ENCODE assay signal across 9 mouse cellular contexts in the genomic region with DNA sequence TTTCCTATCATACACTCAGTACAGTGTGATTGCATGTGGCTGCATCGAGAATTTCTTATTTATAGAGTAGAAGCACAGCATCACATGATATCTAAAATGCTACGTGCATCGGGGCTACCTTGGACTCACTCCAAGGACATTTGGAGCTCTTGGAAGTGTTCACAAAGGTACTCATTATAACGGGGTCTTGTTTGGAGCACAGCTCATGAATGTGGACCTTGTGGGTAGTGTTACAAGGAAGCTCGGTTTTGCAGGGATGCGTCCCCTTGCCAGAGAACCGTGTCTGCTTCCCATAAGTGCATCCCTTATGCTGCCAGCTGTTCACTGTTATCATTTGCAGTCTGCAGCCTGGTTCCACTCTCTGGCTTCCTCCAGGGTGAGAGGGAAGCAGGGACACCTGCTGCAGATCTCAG.
A peak's percentile ranks its signal among the peaks of the same experiment; 100 is the strongest.
DNase-seq lines count a peak whose midpoint lies in the region; ATAC-seq and TF ChIP-seq lines count a peak whose summit lies in the region.
"Had no signal": no experiment of that assay in that cellular context is flagged by ENCODE, and none has a peak within 500 bp of the region (broad histone marks: within the 10 kb centered on the region; RNA-seq: fewer than 3 reads in every experiment).

No protein-coding gene starts in this region.

- H3K4me1 ChIP-seq in forebrain, embryonic 12.5 days, result peaks cover 5% of the 10 kb centered on the region; the same call in 1 of the 2 replicates
- no peaks in the 10 kb centered on the region for H3K4me1 ChIP-seq in forebrain, embryonic 11.5 days (replicated peaks; ENCODE audit: control insufficient read depth, insufficient read depth, low read length)
- H3K4me1 ChIP-seq in forebrain, embryonic 14.5 days (ENCODE audit: control insufficient read depth, insufficient read depth, low read length), result peaks cover 8% of the 10 kb centered on the region
- H3K4me1 ChIP-seq in midbrain, postnatal 0 days (ENCODE audit: insufficient read depth, low read length), result no peaks in the 10 kb centered on the region
- H3K4me1 ChIP-seq: liver, embryonic 13.5 days had no signal

- no peak overlapping the region for H3ac ChIP-seq in C2C12 (ENCODE audit: control insufficient read depth, insufficient read length, low read depth)

- H3K4me3 ChIP-seq in forebrain, embryonic 12.5 days (replicated peaks), result no peak overlapping the region
- no peak overlapping the region for H3K4me3 ChIP-seq in forebrain, embryonic 11.5 days (ENCODE audit: low read depth, low read length)
- no peak overlapping the region for H3K4me3 ChIP-seq in C2C12 (ENCODE audit: insufficient read depth, poor library complexity, severe bottlenecking)
- H3K4me3 ChIP-seq in forebrain, embryonic 14.5 days (ENCODE audit: low read depth, low read length), result no peak overlapping the region
- 0 out of 2 replicates have a peak overlapping the region, but pooled peaks have one; percentile 3 for H3K4me3 ChIP-seq in midbrain, postnatal 0 days (ENCODE audit: low read depth, low read length)
- H3K4me3 ChIP-seq: liver, embryonic 13.5 days had no signal

- WGBS in forebrain, embryonic 12.5 days, result 62% methylated on average over 7 of the region's 7 CpGs
- WGBS in forebrain, embryonic 11.5 days, result 64% methylated on average over 7 of the region's 7 CpGs
- WGBS in forebrain, embryonic 14.5 days, result 20% methylated on average over 7 of the region's 7 CpGs
- WGBS in midbrain, postnatal 0 days, result 48% methylated on average over 7 of the region's 7 CpGs

- DNase-seq in forebrain, embryonic 11.5 days (ENCODE audit: low spot score), result no peak
- peak; percentile 72 for DNase-seq in forebrain, embryonic 14.5 days (ENCODE audit: low spot score)
- peak; percentile 23 to 27 for DNase-seq in layer of hippocampus, postnatal 25 days (ENCODE audit: extremely low spot score in 1 of 2, low spot score in 1 of 2)
- peak; percentile 73 for DNase-seq in midbrain, postnatal 0 days (ENCODE audit: low spot score)
- DNase-seq in ovary, adult 18-20 months (ENCODE audit: low spot score), result no peak
- DNase-seq: liver, embryonic 13.5 days had no signal

- no peaks in the 10 kb centered on the region for H3K9me3 ChIP-seq in forebrain, embryonic 12.5 days
- H3K9me3 ChIP-seq in forebrain, embryonic 11.5 days (ENCODE audit: control insufficient read depth, low read length), result no peaks in the 10 kb centered on the region
- H3K9me3 ChIP-seq in forebrain, embryonic 14.5 days (replicated peaks; ENCODE audit: control insufficient read depth, low read length), result no peaks in the 10 kb centered on the region
- no peaks in the 10 kb centered on the region for H3K9me3 ChIP-seq in midbrain, postnatal 0 days (ENCODE audit: low read length)
- H3K9me3 ChIP-seq: liver, embryonic 13.5 days had no signal

- no peaks in the 10 kb centered on the region for H3K79me2 ChIP-seq in C2C12 (ENCODE audit: control insufficient read depth, insufficient read depth)

- H3K9ac ChIP-seq in forebrain, embryonic 12.5 days, result no peak overlapping the region
- no peak overlapping the region for H3K9ac ChIP-seq in forebrain, embryonic 11.5 days (ENCODE audit: low read length)
- H3K9ac ChIP-seq in forebrain, embryonic 14.5 days (ENCODE audit: low read length), result no peak overlapping the region
- H3K9ac ChIP-seq in midbrain, postnatal 0 days (replicated peaks; ENCODE audit: low read length, poor library complexity, severe bottlenecking), result no peak overlapping the region
- H3K9ac ChIP-seq: liver, embryonic 13.5 days had no signal

- H3K27me3 ChIP-seq in forebrain, embryonic 12.5 days, result no peaks in the 10 kb centered on the region
- no peaks in the 10 kb centered on the region for H3K27me3 ChIP-seq in forebrain, embryonic 11.5 days (ENCODE audit: control insufficient read depth, insufficient read depth, low read length)
- no peaks in the 10 kb centered on the region for H3K27me3 ChIP-seq in C2C12 (ENCODE audit: control insufficient read depth, insufficient read depth, insufficient read length)
- no peaks in the 10 kb centered on the region for H3K27me3 ChIP-seq in forebrain, embryonic 14.5 days (replicated peaks; ENCODE audit: control insufficient read depth, insufficient read depth, low read length)
- H3K27me3 ChIP-seq in midbrain, postnatal 0 days (ENCODE audit: insufficient read depth, low read length), result no peaks in the 10 kb centered on the region
- H3K27me3 ChIP-seq: liver, embryonic 13.5 days had no signal

- no peak overlapping the region for H3K4me2 ChIP-seq in forebrain, embryonic 12.5 days
- no peak overlapping the region for H3K4me2 ChIP-seq in forebrain, embryonic 11.5 days (ENCODE audit: low read depth, low read length, severe bottlenecking)
- peak overlapping the region; percentile 21; the same call in 1 of the 2 replicates for H3K4me2 ChIP-seq in forebrain, embryonic 14.5 days (ENCODE audit: low read length)
- H3K4me2 ChIP-seq in midbrain, postnatal 0 days (ENCODE audit: low read depth, low read length, poor library complexity, severe bottlenecking), result peak overlapping the region; percentile 29; the same call in 1 of the 2 replicates
- H3K4me2 ChIP-seq: liver, embryonic 13.5 days had no signal

- no peak for TF ChIP-seq CTCF in C2C12 (IDR thresholded peaks at IDR 0.05; ENCODE audit: control insufficient read depth, insufficient read depth, insufficient read length)
- no peak for TF ChIP-seq CTCF in midbrain, postnatal 0 days (IDR thresholded peaks at IDR 0.05)

- H3K79me3 ChIP-seq in C2C12 (ENCODE audit: low read depth), result no peaks in the 10 kb centered on the region

- peak; percentile 49; the same call in 1 of the 2 replicates for ATAC-seq in forebrain, embryonic 12.5 days (ENCODE audit: low FRiP score)
- no peak for ATAC-seq in forebrain, embryonic 11.5 days (replicated peaks; ENCODE audit: low FRiP score)
- ATAC-seq in forebrain, embryonic 14.5 days, result peak; percentile 87
- peak; percentile 56 for ATAC-seq in midbrain, postnatal 0 days (ENCODE audit: low FRiP score)
- no peak for ATAC-seq in megakaryocyte progenitor cell, adult 5-6 weeks (replicated peaks; ENCODE audit: poor library complexity)

- no peak overlapping the region for H3K27ac ChIP-seq in forebrain, embryonic 12.5 days
- no peak overlapping the region for H3K27ac ChIP-seq in forebrain, embryonic 11.5 days (ENCODE audit: low read depth, low read length)
- H3K27ac ChIP-seq in forebrain, embryonic 14.5 days (ENCODE audit: low read depth, low read length), result no peak overlapping the region
- no peak overlapping the region for H3K27ac ChIP-seq in midbrain, postnatal 0 days (ENCODE audit: low read depth, low read length)
- H3K27ac ChIP-seq: liver, embryonic 13.5 days had no signal

- no peaks in the 10 kb centered on the region for H3K36me3 ChIP-seq in forebrain, embryonic 12.5 days (replicated peaks)
- no peaks in the 10 kb centered on the region for H3K36me3 ChIP-seq in forebrain, embryonic 11.5 days (ENCODE audit: control insufficient read depth, insufficient read depth, low read length)
- no peaks in the 10 kb centered on the region for H3K36me3 ChIP-seq in C2C12 (ENCODE audit: control insufficient read depth, insufficient read depth)
- H3K36me3 ChIP-seq in forebrain, embryonic 14.5 days (ENCODE audit: control insufficient read depth, insufficient read depth, low read length), result no peaks in the 10 kb centered on the region
- H3K36me3 ChIP-seq in midbrain, postnatal 0 days (ENCODE audit: insufficient read depth, low read length), result no peaks in the 10 kb centered on the region
- H3K36me3 ChIP-seq: liver, embryonic 13.5 days had no signal

TF ChIP-seq in C2C12, 6 proteins besides CTCF, POLR2A, EP300 and RAD21:
- TF ChIP-seq MYOD1 (IDR thresholded peaks at IDR 0.05; ENCODE audit: control insufficient read depth, insufficient read length, low read depth) (peak; percentile 46), CEBPB (IDR thresholded peaks at IDR 0.05; ENCODE audit: low read depth) (no peak)

Comparison
In these comparisons a context has a peak if more than half of its experiments do, and no peak if none do; other contexts are left out.
1. ATAC-seq: peak in forebrain, embryonic 12.5 days (single experiment), forebrain, embryonic 14.5 days (single experiment) and midbrain, postnatal 0 days (single experiment); none in forebrain, embryonic 11.5 days (single experiment) and megakaryocyte progenitor cell, adult 5-6 weeks (single experiment).
2. H3K4me2 ChIP-seq: peak in forebrain, embryonic 14.5 days (single experiment) and midbrain, postnatal 0 days (single experiment); none in forebrain, embryonic 12.5 days (single experiment) and forebrain, embryonic 11.5 days (single experiment).
3. DNase-seq: peak in forebrain, embryonic 14.5 days (single experiment), layer of hippocampus, postnatal 25 days (2 of 2) and midbrain, postnatal 0 days (single experiment); none in forebrain, embryonic 11.5 days (single experiment) and ovary, adult 18-20 months (single experiment).